Mouse (Mus musculus): Measurements from ENCODE around the gene Dennd1b. TPM values are rescaled to one million over a fixed set of nuclear protein-coding genes. Genes with fewer than 3 reads are reported as not detected.

Gene Dennd1b
- total RNA-seq, 2 experiments from 2014 or later = 2.3 to 15.1 TPM

- no peak for ATAC-seq (replicated peaks; ENCODE audit: low FRiP score, poor library complexity, severe bottlenecking)
These were observed 37.6 kb downstream of the Dennd1b start for GRCm38 (mm10) chr1:139000675-139001379.

GRCm38 (mm10) chr1:139003503-139003902, 40.3 kb downstream of the Dennd1b start:
- ATAC-seq (replicated peaks; ENCODE audit: low FRiP score, poor library complexity, severe bottlenecking) = no peak

GRCm38 (mm10) chr1:139006000-139006399, 42.8 kb downstream of the Dennd1b start:
- ATAC-seq (replicated peaks; ENCODE audit: low FRiP score, poor library complexity, severe bottlenecking) = no peak

- ATAC-seq (replicated peaks; ENCODE audit: low FRiP score, poor library complexity, severe bottlenecking) = no peak
These were observed 44.2 kb downstream of the Dennd1b start for GRCm38 (mm10) chr1:139007475-139007874.

GRCm38 (mm10) chr1:139015118-139015788, 52.0 kb downstream of the Dennd1b start:
- ATAC-seq (replicated peaks; ENCODE audit: low FRiP score, poor library complexity, severe bottlenecking) = no peak

- ATAC-seq (replicated peaks; ENCODE audit: low FRiP score, poor library complexity, severe bottlenecking) = no peak
These were observed 58.1 kb downstream of the Dennd1b start for GRCm38 (mm10) chr1:139021298-139021697.

GRCm38 (mm10) chr1:139025882-139026645, 62.8 kb downstream of the Dennd1b start:
- ATAC-seq (replicated peaks; ENCODE audit: low FRiP score, poor library complexity, severe bottlenecking) = no peak

GRCm38 (mm10) chr1:139029521-139029920, 66.3 kb downstream of the Dennd1b start:
- ATAC-seq (replicated peaks; ENCODE audit: low FRiP score, poor library complexity, severe bottlenecking) = no peak

GRCm38 (mm10) chr1:139032411-139032810, 69.2 kb downstream of the Dennd1b start:
- no peak for ATAC-seq (replicated peaks; ENCODE audit: low FRiP score, poor library complexity, severe bottlenecking)

GRCm38 (mm10) chr1:139035141-139035540, 71.9 kb downstream of the Dennd1b start:
- no peak for ATAC-seq (replicated peaks; ENCODE audit: low FRiP score, poor library complexity, severe bottlenecking)

- ATAC-seq (replicated peaks; ENCODE audit: low FRiP score, poor library complexity, severe bottlenecking) = no peak
These were observed 73.1 kb downstream of the Dennd1b start for GRCm38 (mm10) chr1:139036302-139036701.

- ATAC-seq (replicated peaks; ENCODE audit: low FRiP score, poor library complexity, severe bottlenecking) = no peak
These were observed 73.7 kb downstream of the Dennd1b start for GRCm38 (mm10) chr1:139036768-139037507.

GRCm38 (mm10) chr1:139038074-139038473, 74.8 kb downstream of the Dennd1b start:
- ATAC-seq (replicated peaks; ENCODE audit: low FRiP score, poor library complexity, severe bottlenecking) = no peak

GRCm38 (mm10) chr1:139038620-139039019, 75.4 kb downstream of the Dennd1b start:
- no peak for ATAC-seq (replicated peaks; ENCODE audit: low FRiP score, poor library complexity, severe bottlenecking)

GRCm38 (mm10) chr1:139039529-139040230, 76.4 kb downstream of the Dennd1b start:
- ATAC-seq (replicated peaks; ENCODE audit: low FRiP score, poor library complexity, severe bottlenecking) = no peak

- no peak for ATAC-seq (replicated peaks; ENCODE audit: low FRiP score, poor library complexity, severe bottlenecking)
These were observed 85.8 kb downstream of the Dennd1b start for GRCm38 (mm10) chr1:139049075-139049474.

GRCm38 (mm10) chr1:139049881-139050472, 86.7 kb downstream of the Dennd1b start:
- no peak for ATAC-seq (replicated peaks; ENCODE audit: low FRiP score, poor library complexity, severe bottlenecking)

GRCm38 (mm10) chr1:139053003-139053402, 89.8 kb downstream of the Dennd1b start:
- ATAC-seq (replicated peaks; ENCODE audit: low FRiP score, poor library complexity, severe bottlenecking) = no peak

GRCm38 (mm10) chr1:139060301-139060700, 97.1 kb downstream of the Dennd1b start:
- no peak for ATAC-seq (replicated peaks; ENCODE audit: low FRiP score, poor library complexity, severe bottlenecking)
